Mouse (Mus musculus): Measurements from ENCODE around the gene Jmjd4. TPM values are rescaled to one million over a fixed set of nuclear protein-coding genes. Genes with fewer than 3 reads are reported as not detected.

The Jmjd4 gene
- polyA plus RNA-seq, 1 experiment, result 6.2 TPM

GRCm38 (mm10) chr11:59421436-59421835 lies 28.4 kb upstream of the Jmjd4 start:
- H3K27ac ChIP-seq (ENCODE audit: insufficient read depth, low read depth, low read length), result no peak overlapping the region
- DNase-seq, result peak; percentile 40
- H3K27me3 ChIP-seq (replicated peaks; ENCODE audit: control insufficient read depth, insufficient read depth, low read length), result no peaks in the 10 kb centered on the region
- 63% methylated on average over 8 of the region's 8 CpGs for WGBS
- H3K4me1 ChIP-seq (ENCODE audit: control insufficient read depth, insufficient read depth, low read length), result no peaks in the 10 kb centered on the region
- TF ChIP-seq POLR2A (IDR thresholded peaks at IDR 0.05; ENCODE audit: low read depth, low read length) (no peak), CTCF (conservative IDR thresholded peaks at IDR 0.05; ENCODE audit: insufficient read depth, insufficient read length, low read depth, low read length) (no peak)
- H3K4me3 ChIP-seq (ENCODE audit: insufficient read depth, low read depth, low read length), result no peak overlapping the region
- no peaks in the 10 kb centered on the region for H3K36me3 ChIP-seq (ENCODE audit: control insufficient read depth, insufficient read depth, low read length)

GRCm38 (mm10) chr11:59421967-59422366 lies 27.9 kb upstream of the Jmjd4 start:
- WGBS, result 91% methylated on average over 2 of the region's 2 CpGs

GRCm38 (mm10) chr11:59423010-59423588 lies 26.7 kb upstream of the Jmjd4 start:
- no peak for TF ChIP-seq POLR2A (IDR thresholded peaks at IDR 0.05; ENCODE audit: low read depth, low read length)
- DNase-seq, result no peak
- H3K36me3 ChIP-seq (ENCODE audit: control insufficient read depth, insufficient read depth, low read length), result no peaks in the 10 kb centered on the region
- H3K4me3 ChIP-seq (ENCODE audit: insufficient read depth, low read depth, low read length), result no peak overlapping the region
- 81% methylated on average over 5 of the region's 5 CpGs for WGBS
- H3K27ac ChIP-seq (ENCODE audit: insufficient read depth, low read depth, low read length), result no peak overlapping the region
- no peaks in the 10 kb centered on the region; the same call in 1 of the 2 replicates for H3K4me1 ChIP-seq (ENCODE audit: control insufficient read depth, insufficient read depth, low read length)
- no peaks in the 10 kb centered on the region for H3K27me3 ChIP-seq (replicated peaks; ENCODE audit: control insufficient read depth, insufficient read depth, low read length)

More at GRCm38 (mm10) chr11:59421967-59422366, 27.9 kb upstream of the Jmjd4 start:
- Histone ChIP-seq H3K36me3 (ENCODE audit: control insufficient read depth, insufficient read depth, low read length) (no peaks in the 10 kb centered on the region), H3K4me3 (ENCODE audit: insufficient read depth, low read depth, low read length) (no peak overlapping the region), H3K27ac (ENCODE audit: insufficient read depth, low read depth, low read length) (no peak overlapping the region), H3K4me1 (ENCODE audit: control insufficient read depth, insufficient read depth, low read length) (no peaks in the 10 kb centered on the region), H3K27me3 (replicated peaks; ENCODE audit: control insufficient read depth, insufficient read depth, low read length) (no peaks in the 10 kb centered on the region)
- 0 out of 2 replicates have a peak, but pooled peaks have one; percentile 13 for TF ChIP-seq CTCF (conservative IDR thresholded peaks at IDR 0.05; ENCODE audit: insufficient read depth, insufficient read length, low read depth, low read length)
- TF ChIP-seq POLR2A (IDR thresholded peaks at IDR 0.05; ENCODE audit: low read depth, low read length), result no peak
- DNase-seq, result no peak

- peaks cover 3% of the 10 kb centered on the region; the same call in 1 of the 2 replicates for H3K4me1 ChIP-seq (ENCODE audit: control insufficient read depth, insufficient read depth, low read length)
- DNase-seq, result peak; percentile 19
- WGBS, result 32% methylated on average over 7 of the region's 7 CpGs
- H3K36me3 ChIP-seq (ENCODE audit: control insufficient read depth, insufficient read depth, low read length), result no peaks in the 10 kb centered on the region
- TF ChIP-seq CTCF (conservative IDR thresholded peaks at IDR 0.05; ENCODE audit: insufficient read depth, insufficient read length, low read depth, low read length) (peak; percentile 34; the same call in 1 of the 2 replicates), POLR2A (IDR thresholded peaks at IDR 0.05; ENCODE audit: low read depth, low read length) (no peak)
- H3K27ac ChIP-seq (ENCODE audit: insufficient read depth, low read depth, low read length), result no peak overlapping the region
- H3K27me3 ChIP-seq (replicated peaks; ENCODE audit: control insufficient read depth, insufficient read depth, low read length), result no peaks in the 10 kb centered on the region
- H3K4me3 ChIP-seq (ENCODE audit: insufficient read depth, low read depth, low read length), result no peak overlapping the region
These were observed 24.2 kb upstream of the Jmjd4 start for GRCm38 (mm10) chr11:59425671-59426101.

GRCm38 (mm10) chr11:59428057-59428660 lies 21.7 kb upstream of the Jmjd4 start:
- peak; percentile 70 for DNase-seq
- Histone ChIP-seq H3K27ac (ENCODE audit: insufficient read depth, low read depth, low read length) (peak overlapping the region; percentile 11; the same call in 1 of the 2 replicates), H3K36me3 (ENCODE audit: control insufficient read depth, insufficient read depth, low read length) (no peaks in the 10 kb centered on the region), H3K27me3 (replicated peaks; ENCODE audit: control insufficient read depth, insufficient read depth, low read length) (no peaks in the 10 kb centered on the region), H3K4me1 (ENCODE audit: control insufficient read depth, insufficient read depth, low read length) (peaks cover 3% of the 10 kb centered on the region; the same call in 1 of the 2 replicates), H3K4me3 (ENCODE audit: insufficient read depth, low read depth, low read length) (no peak overlapping the region)
- TF ChIP-seq POLR2A (IDR thresholded peaks at IDR 0.05; ENCODE audit: low read depth, low read length) (no peak), CTCF (conservative IDR thresholded peaks at IDR 0.05; ENCODE audit: insufficient read depth, insufficient read length, low read depth, low read length) (no peak)
- 60% methylated on average over 9 of the region's 9 CpGs for WGBS

- no peaks in the 10 kb centered on the region for H3K27me3 ChIP-seq (replicated peaks; ENCODE audit: control insufficient read depth, insufficient read depth, low read length)
- H3K4me3 ChIP-seq (ENCODE audit: insufficient read depth, low read depth, low read length), result no peak overlapping the region
- TF ChIP-seq CTCF (conservative IDR thresholded peaks at IDR 0.05; ENCODE audit: insufficient read depth, insufficient read length, low read depth, low read length), result no peak
- TF ChIP-seq POLR2A (IDR thresholded peaks at IDR 0.05; ENCODE audit: low read depth, low read length), result no peak
- 64% methylated on average over 1 of the region's 1 CpGs for WGBS
- peaks cover 3% of the 10 kb centered on the region; the same call in 1 of the 2 replicates for H3K4me1 ChIP-seq (ENCODE audit: control insufficient read depth, insufficient read depth, low read length)
- peak; percentile 68 for DNase-seq
- H3K27ac ChIP-seq (ENCODE audit: insufficient read depth, low read depth, low read length), result peak overlapping the region; percentile 70
- H3K36me3 ChIP-seq (ENCODE audit: control insufficient read depth, insufficient read depth, low read length), result no peaks in the 10 kb centered on the region
These were observed 19.9 kb upstream of the Jmjd4 start for GRCm38 (mm10) chr11:59429959-59430358.

GRCm38 (mm10) chr11:59432261-59432660 lies 17.6 kb upstream of the Jmjd4 start:
- H3K4me3 ChIP-seq (ENCODE audit: insufficient read depth, low read depth, low read length), result no peak overlapping the region
- H3K4me1 ChIP-seq (ENCODE audit: control insufficient read depth, insufficient read depth, low read length), result peaks cover 3% of the 10 kb centered on the region; the same call in 1 of the 2 replicates
- peak; percentile 18 for DNase-seq
- TF ChIP-seq POLR2A (IDR thresholded peaks at IDR 0.05; ENCODE audit: low read depth, low read length) (no peak), CTCF (conservative IDR thresholded peaks at IDR 0.05; ENCODE audit: insufficient read depth, insufficient read length, low read depth, low read length) (no peak)
- no peaks in the 10 kb centered on the region; the same call in 1 of the 2 replicates for H3K36me3 ChIP-seq (ENCODE audit: control insufficient read depth, insufficient read depth, low read length)
- H3K27me3 ChIP-seq (replicated peaks; ENCODE audit: control insufficient read depth, insufficient read depth, low read length), result no peaks in the 10 kb centered on the region
- 44% methylated on average over 3 of the region's 3 CpGs for WGBS
- H3K27ac ChIP-seq (ENCODE audit: insufficient read depth, low read depth, low read length), result peak overlapping the region; percentile 57; the same call in 1 of the 2 replicates

All from kidney, adult 2 months (tissue).